10 mouse cellular contexts compared by ENCODE assay signal in the genomic region with DNA sequence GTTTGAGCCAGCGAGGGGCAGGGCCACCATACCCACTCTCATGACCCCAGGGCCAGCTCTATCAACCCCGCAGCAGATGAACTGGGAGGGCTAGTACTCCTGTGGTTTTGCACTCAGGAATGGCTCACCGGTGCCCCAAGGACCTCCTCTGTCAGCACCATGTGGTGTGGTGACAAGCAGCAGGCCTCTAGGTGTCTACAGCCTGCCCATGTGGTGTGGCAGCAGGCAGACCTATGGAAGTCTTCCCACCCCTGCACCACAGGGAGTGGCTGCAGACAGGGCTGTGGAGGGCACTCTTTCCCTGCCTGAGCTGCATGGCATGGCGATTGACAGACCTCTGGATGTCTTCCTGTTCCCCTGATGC. TPM values are rescaled to one million over a fixed set of nuclear protein-coding genes. Genes with fewer than 3 reads are reported as not detected.
DNase-seq lines count a peak whose midpoint lies in the region; ATAC-seq and TF ChIP-seq lines count a peak whose summit lies in the region.
"Had no signal": no experiment of that assay in that cellular context is flagged by ENCODE, and none has a peak within 500 bp of the region (broad histone marks: within the 10 kb centered on the region; RNA-seq: fewer than 3 reads in every experiment).

No protein-coding gene starts in this region.

- no peak overlapping the region for H3K4me3 ChIP-seq in heart, embryonic 11.5 days (ENCODE audit: low read depth, low read length)
- no peak overlapping the region for H3K4me3 ChIP-seq in liver, embryonic 12.5 days
- H3K4me3 ChIP-seq in liver, postnatal 0 days (ENCODE audit: low read depth, low read length), result no peak overlapping the region
- H3K4me3 ChIP-seq in liver, embryonic 14.5 days (ENCODE audit: insufficient read depth in 1 of 2, low read depth in 2 of 2, low read length in 2 of 2), result no peak overlapping the region

- no peaks in the 10 kb centered on the region for H3K9me3 ChIP-seq in heart, embryonic 11.5 days (replicated peaks; ENCODE audit: control insufficient read depth, low read length)
- no peaks in the 10 kb centered on the region for H3K9me3 ChIP-seq in liver, embryonic 12.5 days (replicated peaks)
- no peaks in the 10 kb centered on the region for H3K9me3 ChIP-seq in liver, postnatal 0 days (ENCODE audit: low read length)
- H3K9me3 ChIP-seq in liver, embryonic 14.5 days (ENCODE audit: control insufficient read depth, low read length), result no peaks in the 10 kb centered on the region

- peaks cover 3% of the 10 kb centered on the region for H3K4me1 ChIP-seq in heart, embryonic 11.5 days (ENCODE audit: control insufficient read depth, insufficient read depth, low read length)
- H3K4me1 ChIP-seq in liver, embryonic 12.5 days, result no peaks in the 10 kb centered on the region
- no peaks in the 10 kb centered on the region for H3K4me1 ChIP-seq in liver, postnatal 0 days (ENCODE audit: insufficient read depth)
- no peaks in the 10 kb centered on the region for H3K4me1 ChIP-seq in liver, embryonic 14.5 days (replicated peaks; ENCODE audit: control insufficient read depth in 2 of 2, insufficient read depth in 2 of 2, low read length in 1 of 2)

- intact Hi-C loops in heart, postnatal 14 days (cut with DNase I), result no loop called here

- H3K36me3 ChIP-seq in heart, embryonic 11.5 days (ENCODE audit: control insufficient read depth, insufficient read depth, low read length), result no peaks in the 10 kb centered on the region
- H3K36me3 ChIP-seq in liver, embryonic 12.5 days, result no peaks in the 10 kb centered on the region
- H3K36me3 ChIP-seq in liver, postnatal 0 days (replicated peaks; ENCODE audit: insufficient read depth, low read length), result no peaks in the 10 kb centered on the region
- H3K36me3 ChIP-seq in liver, embryonic 14.5 days (replicated peaks; ENCODE audit: control insufficient read depth, insufficient read depth, low read depth), result no peaks in the 10 kb centered on the region

- H3K4me2 ChIP-seq in heart, embryonic 11.5 days, result peak overlapping the region; percentile 46
- H3K4me2 ChIP-seq in liver, embryonic 12.5 days, result no peak overlapping the region
- H3K4me2 ChIP-seq in liver, postnatal 0 days (ENCODE audit: low read depth, low read length), result no peak overlapping the region
- H3K4me2 ChIP-seq in liver, embryonic 14.5 days (ENCODE audit: low read depth), result no peak overlapping the region

- H3K27me3 ChIP-seq in heart, embryonic 11.5 days (ENCODE audit: control insufficient read depth, insufficient read depth, low read length), result no peaks in the 10 kb centered on the region
- H3K27me3 ChIP-seq in liver, embryonic 12.5 days (replicated peaks), result no peaks in the 10 kb centered on the region
- no peaks in the 10 kb centered on the region for H3K27me3 ChIP-seq in liver, postnatal 0 days (ENCODE audit: insufficient read depth, low read length)
- H3K27me3 ChIP-seq in liver, embryonic 14.5 days (ENCODE audit: control insufficient read depth, insufficient read depth, low read length), result no peaks in the 10 kb centered on the region

- no peak for DNase-seq in heart, postnatal 14 days
- no peak for DNase-seq in liver, postnatal 0 days
- DNase-seq in liver, embryonic 14.5 days (ENCODE audit: low read depth in 3 of 3, low spot score in 3 of 3), result no peak
- DNase-seq in adrenal gland, adult 2 months, result no peak
- no peak for DNase-seq in ovary, adult 18-20 months (ENCODE audit: low spot score)
- DNase-seq: adrenal gland, postnatal 25 days had no signal

- H3K27ac ChIP-seq in heart, embryonic 11.5 days (ENCODE audit: low read depth, low read length), result no peak overlapping the region
- H3K27ac ChIP-seq in liver, embryonic 12.5 days, result no peak overlapping the region
- no peak overlapping the region for H3K27ac ChIP-seq in liver, postnatal 0 days (ENCODE audit: low read depth)
- H3K27ac ChIP-seq in liver, embryonic 14.5 days, result no peak overlapping the region

- peak; percentile 74 for ATAC-seq in heart, embryonic 11.5 days (replicated peaks; ENCODE audit: insufficient number of reproducible peaks, low FRiP score, low TSS enrichment)
- peak; percentile 13; the same call in 1 of the 2 replicates for ATAC-seq in liver, embryonic 12.5 days
- ATAC-seq in liver, postnatal 0 days, result no peak
- peak; percentile 54; the same call in 1 of the 2 replicates for ATAC-seq in erythroid progenitor cell, adult 5-6 weeks (replicated peaks; ENCODE audit: low FRiP score, poor library complexity, severe bottlenecking)
- peak; percentile 13; the same call in 1 of the 2 replicates for ATAC-seq in liver, embryonic 14.5 days (ENCODE audit: insufficient read depth)
- ATAC-seq: CD4-positive, CD25-positive, alpha-beta regulatory T cell, adult 4 months had no signal

- TF ChIP-seq CTCF in liver, postnatal 0 days (IDR thresholded peaks at IDR 0.05; ENCODE audit: low read depth), result no peak
- no peak for TF ChIP-seq CTCF in liver, embryonic 14.5 days (IDR thresholded peaks at IDR 0.05; ENCODE audit: low read depth)

- H3K9ac ChIP-seq in heart, embryonic 11.5 days (ENCODE audit: low read depth, low read length), result no peak overlapping the region
- H3K9ac ChIP-seq in liver, embryonic 12.5 days, result no peak overlapping the region
- H3K9ac ChIP-seq in liver, postnatal 0 days (replicated peaks), result no peak overlapping the region
- H3K9ac ChIP-seq in liver, embryonic 14.5 days (replicated peaks), result no peak overlapping the region

- TF ChIP-seq EP300 in liver, postnatal 0 days (IDR thresholded peaks at IDR 0.05; ENCODE audit: low read depth), result no peak
- TF ChIP-seq EP300 in liver, embryonic 14.5 days (IDR thresholded peaks at IDR 0.05; ENCODE audit: low read depth), result no peak

- 10% methylated on average over 4 of the region's 4 CpGs for WGBS in heart, embryonic 11.5 days (ENCODE audit: insufficient replicate concordance)
- WGBS in liver, embryonic 12.5 days (ENCODE audit: insufficient replicate concordance), result 18% methylated on average over 4 of the region's 4 CpGs
- WGBS in liver, postnatal 0 days (ENCODE audit: insufficient replicate concordance), result 34% methylated on average over 4 of the region's 4 CpGs
- 18% methylated on average over 4 of the region's 4 CpGs for WGBS in liver, embryonic 14.5 days (ENCODE audit: insufficient replicate concordance)

RNA-seq across cellular contexts. Expression of a gene that starts 2.7 kb away (rescaled TPM):
- polyA plus RNA-seq in heart, embryonic 11.5 days (2014; fragmentation: Nextera tagmentation; extraction: Ambion mirVana), result 0.07 and 0.17 TPM in 2 replicates
- total RNA-seq in heart, postnatal 14 days (2021), result under 1 TPM; 0.20 to 0.45 TPM
- 0.05 TPM in 1 of 2 replicates, not detected in the other for polyA plus RNA-seq in liver, embryonic 12.5 days (2016; fragmentation: Nextera tagmentation; extraction: Ambion mirVana)
- polyA plus RNA-seq in liver, postnatal 0 days (2015; fragmentation: Nextera tagmentation; extraction: Ambion mirVana), result not detected in 2 replicates
- total RNA-seq in erythroid progenitor cell, adult 5-6 weeks (2015; ENCODE audit: low replicate concordance), result not detected in 2 replicates
- 0.13 TPM in 1 of 2 replicates, not detected in the other for total RNA-seq in erythroid progenitor cell, adult 5-6 weeks (2017; ENCODE audit: low replicate concordance)
- 0.01 TPM in 1 of 2 replicates, not detected in the other for polyA plus RNA-seq in liver, embryonic 14.5 days (2012; rRNA removed)
- not detected in 2 replicates for polyA plus RNA-seq in liver, embryonic 14.5 days (2014; fragmentation: Nextera tagmentation; extraction: Ambion mirVana)
- not detected for total RNA-seq in adrenal gland, adult 2 months (2021)
- not detected in 2 replicates for polyA plus RNA-seq in adrenal gland, adult 2 months (2012; rRNA removed)
- total RNA-seq: adrenal gland, postnatal 25 days had no signal
- polyA plus RNA-seq: CD4-positive, CD25-positive, alpha-beta regulatory T cell, adult 4 months had no signal

RNA-seq across cellular contexts. Expression of a gene that starts 42.5 kb away (rescaled TPM):
- polyA plus RNA-seq in heart, embryonic 11.5 days (2014; fragmentation: Nextera tagmentation; extraction: Ambion mirVana), result 8.9 and 12.1 TPM in 2 replicates
- 10 to 100 TPM; 23.4 to 24.9 TPM for total RNA-seq in heart, postnatal 14 days (2021)
- 5.3 and 5.9 TPM in 2 replicates for polyA plus RNA-seq in liver, embryonic 12.5 days (2016; fragmentation: Nextera tagmentation; extraction: Ambion mirVana)
- 1.5 and 1.6 TPM in 2 replicates for polyA plus RNA-seq in liver, postnatal 0 days (2015; fragmentation: Nextera tagmentation; extraction: Ambion mirVana)
- total RNA-seq in erythroid progenitor cell, adult 5-6 weeks (2015; ENCODE audit: low replicate concordance), result 6.5 and 7.1 TPM in 2 replicates
- 5.8 and 7.3 TPM in 2 replicates for total RNA-seq in erythroid progenitor cell, adult 5-6 weeks (2017; ENCODE audit: low replicate concordance)
- polyA plus RNA-seq in liver, embryonic 14.5 days (2012; rRNA removed), result 1.1 and 1.6 TPM in 2 replicates
- polyA plus RNA-seq in liver, embryonic 14.5 days (2014; fragmentation: Nextera tagmentation; extraction: Ambion mirVana), result 2.2 and 3.2 TPM in 2 replicates
- total RNA-seq in adrenal gland, adult 2 months (2021), result 10 to 100 TPM; 31.8 to 43.9 TPM
- polyA plus RNA-seq in adrenal gland, adult 2 months (2012; rRNA removed), result 0.89 and 1.5 TPM in 2 replicates
